Mouse (Mus musculus) layer of hippocampus, adult 6 months (tissue): ENCODE data around the gene Ifit3b. TPM values are rescaled to one million over a fixed set of nuclear protein-coding genes. Genes with fewer than 3 reads are reported as not detected.

ENCODE experiments used
- long read RNA-seq, 2 experiments: library from polyadenylated mRNA; unstranded; transcript quantifications; one replicate each; pipeline ENCODE4 v2.0.0; 2019 to 2020
- polyA plus RNA-seq: library from polyadenylated mRNA; unstranded; fragments of <200 nt; fragmentation: Nextera tagmentation; gene quantifications from 2 replicates; pipeline ENCODE4 v1.2.3, GENCODE M21; 2021

Ifit3b gene
- polyA plus RNA-seq, result 5.8 and 14.4 TPM in 2 replicates
- long read RNA-seq, experiment 1, transcript Ifit3b-201 (2 exons, 2,000 nt), result major isoform, 14 of 17 reads
- long read RNA-seq, experiment 1, partial matches to known transcripts, result 1 of 17 reads
- long read RNA-seq, experiment 1, other reads (novel, unspliced or antisense), result 2 of 17 reads
- long read RNA-seq, experiment 2, transcript Ifit3b-201 (2 exons, 2,000 nt), result major isoform, 40 of 40 reads
- long read RNA-seq, experiment 2, partial matches to known transcripts, result 0 of 40 reads
- long read RNA-seq, experiment 2, other reads (novel, unspliced or antisense), result 0 of 40 reads

DNA sequence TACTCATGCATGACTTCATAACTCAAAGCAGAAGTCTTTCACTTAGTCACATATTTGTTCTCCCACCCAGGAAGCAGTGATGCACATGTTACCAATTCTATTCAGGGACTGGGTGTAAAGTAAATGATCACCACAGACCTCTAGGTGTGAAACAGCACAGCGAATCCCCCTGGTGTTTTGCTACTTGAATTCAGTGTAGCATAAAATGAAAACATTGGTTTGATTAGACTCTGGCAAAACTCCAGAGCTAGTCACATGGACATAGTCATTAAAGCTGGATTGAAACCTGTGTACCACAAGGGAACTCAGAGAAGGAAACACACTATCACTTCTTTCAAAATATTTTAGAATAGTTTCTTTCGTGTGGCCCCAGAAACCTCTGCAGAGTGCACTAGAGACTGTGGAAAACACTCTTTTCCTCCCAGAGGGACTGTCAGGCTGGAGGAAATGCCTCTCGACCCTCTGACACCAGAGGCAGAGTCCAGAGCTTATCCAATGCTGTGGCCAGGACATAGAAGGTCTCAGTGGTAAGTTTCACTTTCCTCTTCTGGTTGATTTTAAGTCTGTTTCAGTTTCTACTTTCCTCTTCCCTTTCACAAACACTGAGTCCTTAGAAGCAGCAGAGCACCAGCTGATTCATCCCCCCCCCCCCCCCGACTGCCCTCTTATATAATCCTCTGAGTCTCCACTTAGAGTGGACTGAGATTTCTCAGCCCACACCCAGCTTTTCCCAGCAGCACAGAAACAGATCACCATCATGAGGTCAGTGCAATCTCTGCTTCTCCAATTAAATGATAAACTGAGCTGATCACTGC lies at the start of gene Ifit3b:
Ifit3b (plus strand) TSS at position 734 of the 815 bp plus-strand sequence.

DNA sequence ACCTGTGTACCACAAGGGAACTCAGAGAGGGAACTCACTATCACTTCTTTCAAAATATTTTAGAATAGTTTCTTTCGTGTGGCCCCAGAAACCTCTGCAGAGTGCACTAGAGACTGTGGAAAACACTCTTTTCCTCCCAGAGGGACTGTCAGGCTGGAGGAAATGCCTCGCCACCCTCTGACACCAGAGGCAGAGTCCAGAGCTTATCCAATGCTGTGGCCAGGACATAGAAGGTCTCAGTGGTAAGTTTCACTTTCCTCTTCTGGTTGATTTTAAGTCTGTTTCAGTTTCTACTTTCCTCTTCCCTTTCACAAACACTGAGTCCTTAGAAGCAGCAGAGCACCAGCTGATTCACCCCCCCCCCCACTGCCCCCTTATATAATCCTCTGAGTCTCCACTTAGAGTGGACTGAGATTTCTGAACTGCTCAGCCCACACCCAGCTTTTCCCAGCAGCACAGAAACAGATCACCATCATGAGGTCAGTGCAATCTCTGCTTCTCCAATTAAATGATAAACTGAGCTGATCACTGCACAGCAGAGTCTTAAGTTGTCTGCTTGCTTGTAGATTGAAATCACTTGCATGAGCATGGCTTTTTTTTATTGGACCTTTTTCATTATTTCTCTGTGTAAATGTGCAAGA lies 24.5 kb upstream of the Ifit3b start, which contains the start of gene Ifit3:
Ifit3 (plus strand) TSS at position 406 of the 641 bp plus-strand sequence.

DNA sequence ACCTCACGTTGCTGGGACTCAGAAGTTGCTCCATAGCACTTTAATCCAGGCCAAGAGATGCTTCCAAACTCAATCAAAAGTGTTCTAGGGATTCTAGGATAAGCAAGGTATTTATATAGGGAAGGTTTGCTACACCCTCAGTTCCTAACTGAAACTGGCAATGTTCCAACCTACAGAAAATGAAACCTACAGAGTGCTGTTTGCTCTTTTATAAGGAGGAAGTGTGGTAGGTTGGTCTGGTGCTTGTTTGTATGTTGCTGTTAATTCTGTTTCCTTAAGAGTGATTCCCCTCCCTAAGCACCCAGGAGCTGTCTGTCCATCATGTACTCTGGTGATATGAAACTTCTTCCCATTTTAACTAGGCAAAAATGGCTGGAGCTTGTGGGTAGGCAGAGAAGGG lies 5.9 kb upstream of the Ifit3b start, which contains the start of gene Ifit1bl1:
Ifit1bl1 (minus strand) TSS at position 69 of the 400 bp plus-strand sequence.

DNA sequence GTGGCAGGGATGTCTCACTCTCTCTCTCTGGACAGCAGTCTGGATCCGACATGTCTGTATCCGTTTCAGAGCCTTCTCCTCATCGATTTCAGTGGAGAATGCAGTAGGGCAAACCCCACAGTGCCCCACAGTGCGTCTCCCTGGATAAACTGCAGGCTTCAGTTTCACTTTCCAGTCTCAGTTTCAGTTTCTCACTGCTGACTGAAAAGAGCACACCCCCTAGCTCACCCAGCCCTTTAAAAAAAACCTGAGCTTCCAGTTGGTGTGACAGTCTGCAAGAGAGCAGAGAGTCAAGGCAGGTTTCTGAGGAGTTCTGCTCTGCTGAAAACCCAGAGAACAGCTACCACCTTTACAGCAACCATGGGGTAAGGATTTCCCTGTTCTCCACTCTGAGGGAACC lies 32.9 kb downstream of the Ifit3b start, which contains the start of the genes Ifit1bl2 and Ifit1:
Ifit1bl2 (minus strand) TSS at position 121 of the 400 bp plus-strand sequence.
Ifit1 (plus strand) TSS at position 249 of the 400 bp plus-strand sequence.

Other genes starting within 250 kb of the Ifit3b start
- 0.40 and 0.56 TPM in 2 replicates for gene Ch25h, start 132.8 kb upstream of the Ifit3b start, polyA plus RNA-seq
- 13.3 and 14.4 TPM in 2 replicates for gene Lipa, start 80.5 kb upstream of the Ifit3b start, polyA plus RNA-seq
- gene Ifit2, start 57.3 kb upstream of the Ifit3b start, polyA plus RNA-seq, result 1.6 and 4.5 TPM in 2 replicates
- gene Ifit3, start 24.4 kb upstream of the Ifit3b start, polyA plus RNA-seq, result 18.7 and 44.0 TPM in 2 replicates
- 1.9 TPM in 2 replicates for gene Ifit1bl1, start 6.0 kb upstream of the Ifit3b start, polyA plus RNA-seq
- 0.26 and 0.46 TPM in 2 replicates for gene Ifit1bl2, start 32.8 kb downstream of the Ifit3b start, polyA plus RNA-seq
- gene Ifit1, start 32.9 kb downstream of the Ifit3b start, polyA plus RNA-seq, result 2.6 and 5.3 TPM in 2 replicates
- 0.74 and 1.8 TPM in 2 replicates for gene Slc16a12, start 139.3 kb downstream of the Ifit3b start, polyA plus RNA-seq